Mouse (Mus musculus) heart, embryonic 16.5 days (tissue): ENCODE data around the gene Nol12. TPM values are rescaled to one million over a fixed set of nuclear protein-coding genes. Genes with fewer than 3 reads are reported as not detected.

Source experiments
- ATAC-seq: fragments of 200-750 bp; cut with Nextera tagmentation; replicated peaks from 2 replicates; pipeline ENCODE4 v1.8.0; 2017; ENCODE audit warnings: moderate number of reproducible peaks; ENCODE audit not compliant: insufficient read depth, low FRiP score; ENCODE audit errors: extremely low read depth
- H3K27ac ChIP-seq: fragments of 300-500 bp; sonication (generic); 2 replicates; pipeline ENCODE4 v1.5.1; 2014; ENCODE audit warnings: mild to moderate bottlenecking, low read length, control low read depth, moderate library complexity
- H3K27me3 ChIP-seq: fragments of 300-500 bp; sonication (generic); 2 replicates; pipeline ENCODE4 v1.6.1; 2014; ENCODE audit warnings: low read length, mixed read lengths; ENCODE audit not compliant: control insufficient read depth, insufficient read depth
- H3K36me3 ChIP-seq: fragments of 300-500 bp; sonication (generic); 2 replicates; pipeline ENCODE4 v1.6.1; 2014; ENCODE audit not compliant: control insufficient read depth, insufficient read depth
- H3K4me1 ChIP-seq: fragments of 300-500 bp; sonication (generic); 2 replicates; pipeline ENCODE4 v1.6.1; 2014; ENCODE audit warnings: low read length, mixed read lengths; ENCODE audit not compliant: control insufficient read depth, insufficient read depth
- H3K4me2 ChIP-seq: fragments of 300-500 bp; sonication (generic); 2 replicates; pipeline ENCODE4 v1.6.1; 2014; ENCODE audit warnings: low read depth, mild to moderate bottlenecking, control low read depth, low read length
- H3K4me3 ChIP-seq: fragments of 300-500 bp; sonication (generic); 2 replicates; pipeline ENCODE4 v1.5.1; 2014; ENCODE audit warnings: mild to moderate bottlenecking, control low read depth, low read length
- H3K9ac ChIP-seq: fragments of 300-500 bp; sonication (generic); 2 replicates; pipeline ENCODE4 v1.6.1; 2014; ENCODE audit warnings: low read length, control low read depth
- H3K9me3 ChIP-seq: fragments of 300-500 bp; sonication (generic); replicated peaks from 2 replicates; pipeline ENCODE4 v1.6.1; 2016; ENCODE audit warnings: low read length; ENCODE audit not compliant: control insufficient read depth
- WGBS: fragments of 180-500 bp; shearing (Covaris S2); extraction: QIAGEN DNeasy Blood & Tissue Kit; methylation state at CpG from one replicate; pipeline ENCODE4 v1.1.7; 2014; 5-methylcytosine and 5-hydroxymethylcytosine counted together
- polyA plus RNA-seq: library from polyadenylated mRNA; unstranded; fragments of >200 nt; fragmentation: Nextera tagmentation; extraction: Ambion mirVana; gene quantifications from 2 replicates; pipeline ENCODE4 v1.2.1, GENCODE M21; 2015

The Nol12 gene
- polyA plus RNA-seq, 1 experiment from 2014 or later: 33.7 TPM

- ATAC-seq: no peak
- H3K36me3 ChIP-seq: peaks cover 6% of the 10 kb centered on the region; the same call in 1 of the 2 replicates
- H3K9me3 ChIP-seq: no peaks in the 10 kb centered on the region
- 26% methylated on average over 8 of the region's 8 CpGs for WGBS
- H3K4me2 ChIP-seq: no peak overlapping the region
- no peaks in the 10 kb centered on the region for H3K27me3 ChIP-seq
- H3K4me3 ChIP-seq: no peak overlapping the region
- H3K4me1 ChIP-seq: peaks cover 30% of the 10 kb centered on the region
- peak overlapping the region; percentile 61; the same call in 1 of the 2 replicates for H3K9ac ChIP-seq
- peak overlapping the region; percentile 99 for H3K27ac ChIP-seq
These were observed 9.6 kb upstream of the Nol12 start for GRCm38 (mm10) chr15:78925129-78925528.

- no peaks in the 10 kb centered on the region for H3K9me3 ChIP-seq
- peak within 1 kb of the TSS; percentile 46 for H3K4me3 ChIP-seq
- peak; percentile 83 for ATAC-seq
- H3K27ac ChIP-seq: peak within 1 kb of the TSS; percentile 99
- peaks cover 8% of the 10 kb centered on the region; the same call in 1 of the 2 replicates for H3K36me3 ChIP-seq
- no peaks in the 10 kb centered on the region for H3K27me3 ChIP-seq
- H3K4me2 ChIP-seq: peak within 1 kb of the TSS; percentile 96
- peaks cover 30% of the 10 kb centered on the region for H3K4me1 ChIP-seq
- 6% methylated on average over 20 of the region's 20 CpGs for WGBS
- H3K9ac ChIP-seq: peak within 1 kb of the TSS; percentile 61
These were observed 8.5 kb upstream of the Nol12 start, which contains the start of gene Lgals1 for GRCm38 (mm10) chr15:78926021-78926919. TSS of gene Lgals1 (plus strand) at chr15:78926725.

- Histone ChIP-seq H3K9me3 (no peaks in the 10 kb centered on the region), H3K4me2 (peak overlapping the region; percentile 96), H3K9ac (peak overlapping the region; percentile 61), H3K27ac (peak overlapping the region; percentile 99), H3K4me3 (peak overlapping the region; percentile 46), H3K4me1 (peaks cover 34% of the 10 kb centered on the region), H3K27me3 (no peaks in the 10 kb centered on the region), H3K36me3 (peaks cover 8% of the 10 kb centered on the region; the same call in 1 of the 2 replicates)
- ATAC-seq: no peak
- 22% methylated on average over 15 of the region's 15 CpGs for WGBS
These were observed 7.5 kb upstream of the Nol12 start for GRCm38 (mm10) chr15:78927021-78927787.

GRCm38 (mm10) chr15:78927788-78928457 is 6.8 kb upstream of the Nol12 start:
- peaks cover 34% of the 10 kb centered on the region for H3K4me1 ChIP-seq
- 1% methylated on average over 29 of the region's 35 CpGs for WGBS
- no peaks in the 10 kb centered on the region for H3K27me3 ChIP-seq
- ATAC-seq: peak; percentile 17; the same call in 1 of the 2 replicates
- H3K27ac ChIP-seq: peak overlapping the region; percentile 99
- H3K36me3 ChIP-seq: peaks cover 8% of the 10 kb centered on the region; the same call in 1 of the 2 replicates
- peak overlapping the region; percentile 61 for H3K9ac ChIP-seq
- peak overlapping the region; percentile 96 for H3K4me2 ChIP-seq
- H3K4me3 ChIP-seq: peak overlapping the region; percentile 46
- no peaks in the 10 kb centered on the region for H3K9me3 ChIP-seq

GRCm38 (mm10) chr15:78928539-78928938 is 6.2 kb upstream of the Nol12 start:
- Histone ChIP-seq H3K4me1 (peaks cover 34% of the 10 kb centered on the region), H3K36me3 (peaks cover 8% of the 10 kb centered on the region; the same call in 1 of the 2 replicates), H3K4me2 (peak overlapping the region; percentile 96), H3K27me3 (no peaks in the 10 kb centered on the region), H3K27ac (peak overlapping the region; percentile 58; the same call in 1 of the 2 replicates), H3K9ac (peak overlapping the region; percentile 2), H3K9me3 (no peaks in the 10 kb centered on the region), H3K4me3 (peak overlapping the region; percentile 46)
- ATAC-seq: no peak
- 53% methylated on average over 8 of the region's 8 CpGs for WGBS

GRCm38 (mm10) chr15:78930192-78930706 is 4.5 kb upstream of the Nol12 start:
- Histone ChIP-seq H3K36me3 (peaks cover 8% of the 10 kb centered on the region; the same call in 1 of the 2 replicates), H3K27me3 (no peaks in the 10 kb centered on the region), H3K4me3 (no peak overlapping the region), H3K4me2 (no peak overlapping the region), H3K9ac (no peak overlapping the region), H3K9me3 (no peaks in the 10 kb centered on the region), H3K4me1 (peaks cover 36% of the 10 kb centered on the region), H3K27ac (no peak overlapping the region)
- WGBS: 87% methylated on average over 6 of the region's 6 CpGs
- ATAC-seq: no peak

GRCm38 (mm10) chr15:78930801-78931426 is 3.8 kb upstream of the Nol12 start:
- Histone ChIP-seq H3K27me3 (no peaks in the 10 kb centered on the region), H3K27ac (no peak overlapping the region), H3K4me3 (no peak overlapping the region), H3K36me3 (peaks cover 8% of the 10 kb centered on the region; the same call in 1 of the 2 replicates), H3K9ac (no peak overlapping the region), H3K4me1 (peaks cover 35% of the 10 kb centered on the region), H3K4me2 (no peak overlapping the region), H3K9me3 (no peaks in the 10 kb centered on the region)
- ATAC-seq: no peak
- WGBS: 74% methylated on average over 7 of the region's 7 CpGs

GRCm38 (mm10) chr15:78931577-78931976 is 3.2 kb upstream of the Nol12 start:
- no peaks in the 10 kb centered on the region for H3K9me3 ChIP-seq
- ATAC-seq: no peak
- H3K4me2 ChIP-seq: no peak overlapping the region
- peaks cover 8% of the 10 kb centered on the region; the same call in 1 of the 2 replicates for H3K36me3 ChIP-seq
- 15% methylated on average over 3 of the region's 3 CpGs for WGBS
- H3K27me3 ChIP-seq: no peaks in the 10 kb centered on the region
- H3K9ac ChIP-seq: no peak overlapping the region
- peaks cover 29% of the 10 kb centered on the region for H3K4me1 ChIP-seq
- H3K4me3 ChIP-seq: no peak overlapping the region
- H3K27ac ChIP-seq: no peak overlapping the region
